Mouse (Mus musculus) kidney, adult 2 months (tissue): Measurements from ENCODE around the gene Blcap. TPM values are rescaled to one million over a fixed set of nuclear protein-coding genes. Genes with fewer than 3 reads are reported as not detected.

ENCODE experiments used
- DNase-seq: peaks from one replicate; pipeline ENCODE4 v3.0.0; 2021
- H3K27ac ChIP-seq: fragments of 200-500 bp; 2 replicates; pipeline ENCODE4 v1.5.1; 2012; ENCODE audit warnings: low read depth, low read length, control low read depth, inconsistent platforms; ENCODE audit not compliant: insufficient read depth
- H3K27me3 ChIP-seq: fragments of 200-500 bp; replicated peaks from 2 replicates; pipeline ENCODE4 v1.6.1; 2012; ENCODE audit warnings: mild to moderate bottlenecking, moderate library complexity, low read length, inconsistent platforms; ENCODE audit not compliant: control insufficient read depth, insufficient read depth
- H3K36me3 ChIP-seq: fragments of 200-500 bp; 2 replicates; pipeline ENCODE4 v1.6.1; 2012; ENCODE audit warnings: mild to moderate bottlenecking, moderate library complexity, low read length, inconsistent platforms; ENCODE audit not compliant: control insufficient read depth, insufficient read depth
- H3K4me1 ChIP-seq: fragments of 200-500 bp; 2 replicates; pipeline ENCODE4 v1.6.1; 2011; ENCODE audit warnings: low read length; ENCODE audit not compliant: control insufficient read depth, insufficient read depth
- H3K4me3 ChIP-seq: fragments of 200-500 bp; 2 replicates; pipeline ENCODE4 v1.5.1; 2011; ENCODE audit warnings: mild to moderate bottlenecking, low read depth, low read length, control low read depth; ENCODE audit not compliant: insufficient read depth
- CTCF ChIP-seq: fragments of 200-500 bp; conservative IDR thresholded peaks from 2 replicates; pipeline ENCODE4 v1.5.1; 2011; ENCODE audit warnings: low read depth, mild to moderate bottlenecking, control low read depth, low read length, moderate library complexity, mixed read lengths; ENCODE audit not compliant: insufficient read depth, insufficient read length
- POLR2A ChIP-seq: fragments of 200-500 bp; IDR thresholded peaks from one replicate; pipeline ENCODE4 v1.6.1; 2011; ENCODE audit warnings: low read depth, low read length, control low read depth
- WGBS: fragments of 180-500 bp; shearing (Covaris S2); methylation state at CpG from one replicate; pipeline ENCODE4 v1.1.7; 2018; 5-methylcytosine and 5-hydroxymethylcytosine counted together
- polyA plus RNA-seq: library from polyadenylated mRNA; depleted of rRNA; stranded (reverse); fragments of >200 nt; gene quantifications from 2 replicates; pipeline ENCODE4 v1.2.3, GENCODE M21; 2012; rRNA removed

Blcap gene
- 43.7 and 49.5 TPM in 2 replicates for polyA plus RNA-seq

GRCm38 (mm10) chr2:157571224-157571832, at the start of gene Blcap:
TSS of gene Blcap (minus strand) at chr2:157571274.
- no peaks in the 10 kb centered on the region for H3K36me3 ChIP-seq
- no peak within 1 kb of the TSS for H3K27ac ChIP-seq
- no peak within 1 kb of the TSS for H3K4me3 ChIP-seq
- no peaks in the 10 kb centered on the region for H3K27me3 ChIP-seq
- WGBS = 7% methylated on average over 6 of the region's 6 CpGs
- peak; percentile 66 for DNase-seq
- TF ChIP-seq CTCF (peak; percentile 51), POLR2A (no peak)
- H3K4me1 ChIP-seq = 0 out of 2 replicates have a peak, but pooled peaks cover 2% of the 10 kb centered on the region

DNA sequence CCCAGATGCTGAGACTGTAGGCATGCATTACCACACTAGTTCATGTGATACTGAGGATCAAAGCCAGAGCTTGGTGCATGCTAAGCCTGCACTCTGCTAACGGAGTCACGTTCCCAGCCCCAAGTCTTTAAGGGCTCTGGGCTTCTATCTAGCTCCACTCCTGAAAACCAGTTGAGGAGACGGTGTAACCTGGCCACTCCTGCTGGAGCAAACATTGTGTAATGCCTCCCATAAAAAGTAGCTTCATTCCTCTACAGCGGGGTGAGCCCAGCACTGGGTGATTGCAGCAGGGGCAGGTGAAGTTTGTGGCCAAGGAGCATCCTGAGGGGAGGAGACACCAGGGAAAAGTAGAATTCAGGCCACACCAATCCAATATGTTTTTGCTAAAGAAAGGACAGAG, 47.3 kb upstream of the Blcap start:
- H3K4me3 ChIP-seq = no peak overlapping the region
- no peaks in the 10 kb centered on the region for H3K4me1 ChIP-seq
- TF ChIP-seq POLR2A (no peak), CTCF (no peak)
- WGBS = 89% methylated on average over 4 of the region's 4 CpGs
- no peaks in the 10 kb centered on the region for H3K36me3 ChIP-seq
- H3K27me3 ChIP-seq = no peaks in the 10 kb centered on the region
- H3K27ac ChIP-seq = no peak overlapping the region
- no peak for DNase-seq

GRCm38 (mm10) chr2:157613997-157614396, 42.9 kb upstream of the Blcap start:
- TF ChIP-seq CTCF = no peak
- no peak for TF ChIP-seq POLR2A
- DNase-seq = no peak
- Histone ChIP-seq H3K27ac (no peak overlapping the region), H3K36me3 (no peaks in the 10 kb centered on the region), H3K27me3 (no peaks in the 10 kb centered on the region), H3K4me3 (no peak overlapping the region), H3K4me1 (no peaks in the 10 kb centered on the region)
- WGBS = 17% methylated on average over 11 of the region's 11 CpGs

- Histone ChIP-seq H3K27me3 (no peaks in the 10 kb centered on the region), H3K4me1 (no peaks in the 10 kb centered on the region), H3K4me3 (no peak overlapping the region), H3K36me3 (no peaks in the 10 kb centered on the region), H3K27ac (no peak overlapping the region)
- no peak for DNase-seq
- WGBS = 86% methylated on average over 3 of the region's 3 CpGs
- no peak for TF ChIP-seq CTCF
- TF ChIP-seq POLR2A = no peak
Measured at GRCm38 (mm10) chr2:157611735-157612134, 40.7 kb upstream of the Blcap start.

DNA sequence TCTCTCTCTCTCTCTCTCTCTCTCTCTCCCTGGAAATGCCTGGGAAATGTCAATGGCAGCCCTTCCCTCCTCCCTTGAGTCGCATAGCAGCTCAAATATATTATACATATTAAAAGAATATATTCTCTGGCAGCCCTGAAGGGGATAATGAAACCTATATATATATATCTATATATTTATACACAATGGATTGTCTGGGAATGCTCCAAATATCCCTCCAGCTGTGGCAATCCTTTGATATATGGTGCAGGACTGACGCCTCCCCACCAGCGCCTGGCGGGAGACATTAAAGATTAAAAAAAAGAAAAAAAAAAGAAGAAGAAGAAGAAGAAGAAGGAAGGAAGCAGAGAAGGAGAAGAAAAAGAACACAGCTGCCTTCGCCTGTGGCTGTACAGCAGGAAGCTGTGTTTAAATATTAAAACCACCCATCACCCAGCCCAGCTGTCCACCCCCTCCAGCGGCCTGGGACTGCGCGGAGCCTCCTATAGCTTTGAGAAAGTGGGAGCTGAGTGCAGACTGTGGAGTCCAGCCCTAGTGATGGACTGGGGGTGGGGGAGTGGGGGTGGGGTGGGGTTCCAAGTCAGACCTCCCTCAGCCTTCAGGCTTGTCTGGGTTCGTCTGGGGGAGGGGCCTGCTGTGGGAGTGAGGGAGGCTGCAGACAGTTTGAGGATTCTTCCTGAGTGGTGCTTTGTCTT, 36.6 kb upstream of the Blcap start:
- H3K4me3 ChIP-seq = no peak overlapping the region
- H3K27me3 ChIP-seq = no peaks in the 10 kb centered on the region
- TF ChIP-seq POLR2A (no peak), CTCF (no peak)
- WGBS = 48% methylated on average over 9 of the region's 9 CpGs
- no peak for DNase-seq
- H3K36me3 ChIP-seq = no peaks in the 10 kb centered on the region
- no peak overlapping the region for H3K27ac ChIP-seq
- H3K4me1 ChIP-seq = no peaks in the 10 kb centered on the region

DNA sequence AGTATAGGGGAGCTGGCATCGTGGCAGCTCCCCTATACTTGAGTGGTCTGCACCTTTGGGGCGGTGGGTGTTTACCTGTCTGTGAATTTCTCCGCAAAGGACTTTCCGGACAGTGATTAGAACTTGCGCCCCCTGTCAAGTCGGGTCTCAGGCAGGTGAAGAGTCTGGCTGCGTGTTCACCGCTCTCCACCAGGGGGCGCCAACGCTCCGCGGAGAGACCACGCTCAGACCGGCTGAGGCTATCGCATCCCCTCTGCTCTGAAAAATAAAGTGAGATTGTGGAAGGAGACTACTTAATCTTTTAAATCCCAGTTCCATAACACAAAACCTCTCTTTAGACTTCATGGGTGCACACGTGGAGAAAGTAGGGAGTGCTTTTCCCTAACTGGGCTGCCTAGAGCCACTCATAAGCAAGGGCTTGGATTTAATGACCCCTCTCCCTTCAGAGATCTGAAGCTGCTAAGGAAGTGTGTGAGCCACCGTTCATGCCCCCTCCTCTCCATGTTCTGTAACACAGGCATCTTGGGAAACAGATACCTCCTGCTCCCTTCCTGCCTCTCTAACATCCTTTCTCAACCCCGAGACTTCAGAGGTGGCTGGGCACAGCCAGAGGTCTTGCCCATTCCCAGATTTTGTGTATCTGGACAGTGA, 34.1 kb upstream of the Blcap start:
- TF ChIP-seq POLR2A = no peak
- peak; percentile 90 for TF ChIP-seq CTCF
- Histone ChIP-seq H3K27ac (no peak overlapping the region), H3K36me3 (no peaks in the 10 kb centered on the region), H3K4me1 (no peaks in the 10 kb centered on the region), H3K27me3 (no peaks in the 10 kb centered on the region), H3K4me3 (no peak overlapping the region)
- peak; percentile 68 for DNase-seq
- WGBS = 8% methylated on average over 18 of the region's 18 CpGs

GRCm38 (mm10) chr2:157601435-157601839, 30.4 kb upstream of the Blcap start:
- no peaks in the 10 kb centered on the region for H3K27me3 ChIP-seq
- no peak overlapping the region for H3K27ac ChIP-seq
- H3K36me3 ChIP-seq = no peaks in the 10 kb centered on the region
- H3K4me1 ChIP-seq = no peaks in the 10 kb centered on the region
- DNase-seq = peak; percentile 39
- no peak overlapping the region for H3K4me3 ChIP-seq
- 71% methylated on average over 6 of the region's 6 CpGs for WGBS
- TF ChIP-seq CTCF (no peak), POLR2A (no peak)
